Mouse (Mus musculus) layer of hippocampus, adult 11-12 months (tissue): Measurements from ENCODE around the gene Sgms1.
A peak's percentile ranks its signal among the peaks of the same experiment; 100 is the strongest.

Source experiments
- DNase-seq: peaks from one replicate; pipeline ENCODE4 v3.0.0; 2022; ENCODE audit warnings: low spot score

The Sgms1 gene

GRCm38 (mm10) chr19:32389001-32389871 is at the start of gene Sgms1:
TSS of gene Sgms1 (minus strand) at chr19:32389714.
- peak; percentile 91 for DNase-seq

GRCm38 (mm10) chr19:32425856-32426255 is 36.3 kb upstream of the Sgms1 start:
- DNase-seq, result no peak

- DNase-seq, result no peak
These were observed 35.2 kb upstream of the Sgms1 start for GRCm38 (mm10) chr19:32424706-32425105.

GRCm38 (mm10) chr19:32419069-32419468 is 29.6 kb upstream of the Sgms1 start:
- DNase-seq, result no peak

- DNase-seq, result no peak
These were observed 27.3 kb upstream of the Sgms1 start for GRCm38 (mm10) chr19:32416692-32417317.

GRCm38 (mm10) chr19:32409603-32410360 is 20.3 kb upstream of the Sgms1 start:
- DNase-seq, result no peak

GRCm38 (mm10) chr19:32406717-32407116 is 17.2 kb upstream of the Sgms1 start:
- DNase-seq, result no peak

- no peak for DNase-seq
These were observed 14.9 kb upstream of the Sgms1 start for GRCm38 (mm10) chr19:32404386-32404785.

- DNase-seq, result no peak
These were observed 14.3 kb upstream of the Sgms1 start for GRCm38 (mm10) chr19:32403834-32404233.

- no peak for DNase-seq
These were observed 9.0 kb upstream of the Sgms1 start for GRCm38 (mm10) chr19:32398491-32398890.

GRCm38 (mm10) chr19:32396303-32396702 is 6.8 kb upstream of the Sgms1 start:
- DNase-seq, result no peak

- no peak for DNase-seq
These were observed 5.3 kb upstream of the Sgms1 start for GRCm38 (mm10) chr19:32394825-32395224.

- DNase-seq, result no peak
These were observed 4.4 kb upstream of the Sgms1 start for GRCm38 (mm10) chr19:32393758-32394450.

GRCm38 (mm10) chr19:32393092-32393745 is 3.7 kb upstream of the Sgms1 start:
- DNase-seq, result no peak

GRCm38 (mm10) chr19:32391441-32391840 is 1.9 kb upstream of the Sgms1 start:
- DNase-seq, result no peak

- no peak for DNase-seq
These were observed 602 bp upstream of the Sgms1 start for GRCm38 (mm10) chr19:32390116-32390515.

GRCm38 (mm10) chr19:32388191-32388921 is 1.2 kb downstream of the Sgms1 start:
- DNase-seq, result peak; percentile 95

- DNase-seq, result peak; percentile 56
These were observed 1.9 kb downstream of the Sgms1 start for GRCm38 (mm10) chr19:32387403-32388190.

GRCm38 (mm10) chr19:32386556-32387402 is 2.7 kb downstream of the Sgms1 start:
- DNase-seq, result peak; percentile 52
